Mouse (Mus musculus) small intestine, adult 2 months (tissue): ENCODE measurements around the gene Rce1. TPM values are rescaled to one million over a fixed set of nuclear protein-coding genes. Genes with fewer than 3 reads are reported as not detected.
A peak's percentile ranks its signal among the peaks of the same experiment; 100 is the strongest.

ENCODE experiments used
- H3K27ac ChIP-seq: fragments of 200-500 bp; 2 replicates; pipeline ENCODE4 v1.5.1; 2012; ENCODE audit warnings: low read depth, low read length, control low read depth, inconsistent platforms; ENCODE audit not compliant: insufficient read depth
- H3K27me3 ChIP-seq: fragments of 200-500 bp; 2 replicates; pipeline ENCODE4 v1.6.1; 2012; ENCODE audit warnings: mild to moderate bottlenecking, moderate library complexity, low read length, inconsistent platforms; ENCODE audit not compliant: control insufficient read depth, insufficient read depth
- H3K36me3 ChIP-seq: fragments of 200-500 bp; 2 replicates; pipeline ENCODE4 v1.6.1; 2012; ENCODE audit warnings: mild to moderate bottlenecking, low read length, control low read depth, inconsistent platforms; ENCODE audit not compliant: control insufficient read depth, insufficient read depth
- H3K4me1 ChIP-seq: fragments of 200-500 bp; 2 replicates; pipeline ENCODE4 v1.6.1; 2012; ENCODE audit warnings: low read length, inconsistent platforms, mixed read lengths; ENCODE audit not compliant: control insufficient read depth, insufficient read depth, insufficient read length
- H3K4me3 ChIP-seq: fragments of 200-500 bp; 2 replicates; pipeline ENCODE4 v1.5.1; 2012; ENCODE audit warnings: low read depth, mild to moderate bottlenecking, control low read depth, inconsistent platforms, low read length, moderate library complexity
- CTCF ChIP-seq: fragments of 200-500 bp; IDR thresholded peaks from 2 replicates; pipeline ENCODE4 v1.5.1; 2012; ENCODE audit warnings: low read depth, mild to moderate bottlenecking, control low read depth, inconsistent platforms, low read length, moderate library complexity, mixed read lengths; ENCODE audit not compliant: insufficient replicate concordance, insufficient read length; ENCODE audit errors: extremely low read depth
- POLR2A ChIP-seq: fragments of 200-500 bp; IDR thresholded peaks from 2 replicates; pipeline ENCODE4 v1.6.1; 2012; ENCODE audit warnings: low read depth, mild to moderate bottlenecking, control low read depth, inconsistent platforms, low read length, moderate library complexity
- WGBS: fragments of 180-500 bp; shearing (Covaris S2); methylation state at CpG from one replicate; pipeline ENCODE4 v1.1.7; 2018; 5-methylcytosine and 5-hydroxymethylcytosine counted together
- polyA plus RNA-seq: library from polyadenylated mRNA; depleted of rRNA; stranded (reverse); fragments of >200 nt; gene quantifications from 2 replicates; pipeline ENCODE4 v1.2.3, GENCODE M21; 2012; rRNA removed

Rce1 gene
- 55.1 and 97.5 TPM in 2 replicates for polyA plus RNA-seq

DNA sequence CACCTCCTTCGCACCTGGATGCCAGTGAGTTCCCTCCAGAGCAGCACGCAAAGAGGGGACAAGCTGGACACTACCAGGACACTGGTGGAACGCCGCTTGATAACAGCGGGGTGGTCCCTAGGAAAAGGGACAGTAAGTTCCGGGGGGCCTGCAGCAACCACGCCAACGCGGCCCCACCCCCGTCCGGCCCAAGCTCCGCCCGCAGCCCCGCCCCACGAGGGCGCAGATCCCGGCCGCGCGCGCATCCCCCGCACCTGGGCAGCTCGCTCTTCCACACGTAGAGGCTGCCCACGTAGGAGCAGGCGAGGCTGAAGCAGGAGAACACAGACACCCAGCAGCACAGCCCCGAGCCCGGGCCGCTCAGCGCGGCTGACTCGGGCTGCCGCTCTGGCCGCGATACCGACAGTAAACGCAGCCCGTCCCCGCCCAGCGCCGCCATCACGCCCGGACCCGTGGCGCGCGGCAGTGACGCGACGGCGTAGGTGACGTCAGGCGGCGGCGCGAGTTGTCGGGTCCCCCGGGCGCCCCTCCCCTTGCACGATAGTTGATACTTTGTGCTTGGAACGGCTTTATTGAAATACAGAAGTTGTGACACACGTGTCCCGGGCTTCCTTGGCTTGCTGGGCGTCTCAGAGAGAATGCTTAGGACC, at the start of gene Rce1:
Gene Rce1, minus strand, starts transcription at position 463 of the 650 bp plus-strand sequence.
- Histone ChIP-seq H3K4me3 (peak within 1 kb of the TSS; percentile 88), H3K36me3 (peaks cover 6% of the 10 kb centered on the region; the same call in 1 of the 2 replicates), H3K27me3 (no peaks in the 10 kb centered on the region), H3K4me1 (peaks cover 7% of the 10 kb centered on the region; the same call in 1 of the 2 replicates), H3K27ac (peak within 1 kb of the TSS; percentile 70)
- TF ChIP-seq CTCF (no peak), POLR2A (no peak)
- under 1% methylated on average over 64 of the region's 64 CpGs for WGBS

DNA sequence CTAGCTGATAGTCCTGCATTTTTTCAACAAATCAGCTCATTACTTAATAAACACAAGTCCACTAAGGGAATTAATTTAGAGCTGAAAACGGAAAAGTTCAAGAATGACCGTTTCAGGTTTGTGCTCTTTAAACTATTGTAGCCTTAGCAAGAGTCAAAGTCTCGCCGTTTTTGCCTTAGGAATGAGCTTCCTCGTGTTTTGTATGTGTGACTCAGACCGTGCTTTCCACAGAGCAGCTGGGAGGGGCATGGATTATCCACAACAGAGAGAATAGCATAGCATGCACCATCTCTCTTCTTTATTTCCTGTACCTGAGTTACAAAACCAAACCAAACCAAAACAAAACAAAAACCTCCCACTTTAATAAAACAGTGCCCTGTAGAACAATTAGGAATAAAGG, 47.0 kb upstream of the Rce1 start:
- Histone ChIP-seq H3K27me3 (0 out of 2 replicates have a peak, but pooled peaks cover 2% of the 10 kb centered on the region), H3K36me3 (no peaks in the 10 kb centered on the region), H3K4me1 (peaks cover 5% of the 10 kb centered on the region), H3K27ac (no peak overlapping the region), H3K4me3 (no peak overlapping the region)
- TF ChIP-seq CTCF (no peak), POLR2A (no peak)
- 26% methylated on average over 6 of the region's 6 CpGs for WGBS

DNA sequence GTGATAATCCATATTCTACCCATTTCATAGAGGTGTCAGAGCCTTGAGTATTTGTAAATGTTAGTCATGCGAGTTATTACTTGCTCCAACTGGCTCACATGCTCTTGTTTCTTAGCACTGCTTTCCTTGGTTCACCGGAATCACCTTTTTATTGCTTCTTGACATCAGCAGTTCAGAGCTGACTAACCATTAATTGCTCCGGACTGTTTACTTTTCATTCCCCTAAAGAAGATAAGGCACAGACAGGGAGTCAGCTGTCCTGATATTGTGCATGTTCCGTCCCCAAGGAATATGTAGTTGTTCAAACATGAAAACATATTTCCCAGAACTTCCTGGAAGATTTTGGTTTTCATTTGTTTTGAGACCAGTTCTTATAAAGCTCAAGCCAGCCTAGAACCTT, 45.3 kb upstream of the Rce1 start:
- Histone ChIP-seq H3K4me1 (peaks cover 5% of the 10 kb centered on the region), H3K27me3 (0 out of 2 replicates have a peak, but pooled peaks cover 2% of the 10 kb centered on the region), H3K36me3 (no peaks in the 10 kb centered on the region), H3K27ac (peak overlapping the region; percentile 61; the same call in 1 of the 2 replicates), H3K4me3 (no peak overlapping the region)
- WGBS: 20% methylated on average over 4 of the region's 4 CpGs
- no peak for TF ChIP-seq CTCF
- no peak for TF ChIP-seq POLR2A

DNA sequence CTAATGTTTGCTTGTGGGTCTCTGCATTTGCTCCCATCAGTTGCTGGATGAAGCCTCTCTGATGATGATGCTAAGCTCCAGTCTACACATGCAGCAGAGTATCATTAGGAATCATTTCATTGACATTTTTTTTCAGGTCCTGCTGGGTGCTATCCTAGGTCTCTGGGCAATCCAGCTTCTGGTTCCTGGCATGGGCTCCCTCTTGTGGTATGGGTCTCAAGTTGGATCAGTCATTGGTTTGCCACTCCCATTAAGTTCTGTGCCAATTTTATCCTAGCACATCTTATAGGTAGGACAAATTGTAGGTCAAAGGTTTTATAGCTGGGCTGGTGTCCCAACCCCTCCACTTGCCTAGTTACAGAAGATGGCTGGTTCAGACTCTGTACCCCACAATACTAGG, 41.4 kb upstream of the Rce1 start:
- TF ChIP-seq CTCF (peak; percentile 15; the same call in 1 of the 2 replicates), POLR2A (no peak)
- H3K27me3 ChIP-seq: peaks cover 9% of the 10 kb centered on the region; the same call in 1 of the 2 replicates
- no peaks in the 10 kb centered on the region for H3K36me3 ChIP-seq
- peaks cover 5% of the 10 kb centered on the region; the same call in 1 of the 2 replicates for H3K4me1 ChIP-seq
- no peak overlapping the region for H3K27ac ChIP-seq
- H3K4me3 ChIP-seq: no peak overlapping the region

DNA sequence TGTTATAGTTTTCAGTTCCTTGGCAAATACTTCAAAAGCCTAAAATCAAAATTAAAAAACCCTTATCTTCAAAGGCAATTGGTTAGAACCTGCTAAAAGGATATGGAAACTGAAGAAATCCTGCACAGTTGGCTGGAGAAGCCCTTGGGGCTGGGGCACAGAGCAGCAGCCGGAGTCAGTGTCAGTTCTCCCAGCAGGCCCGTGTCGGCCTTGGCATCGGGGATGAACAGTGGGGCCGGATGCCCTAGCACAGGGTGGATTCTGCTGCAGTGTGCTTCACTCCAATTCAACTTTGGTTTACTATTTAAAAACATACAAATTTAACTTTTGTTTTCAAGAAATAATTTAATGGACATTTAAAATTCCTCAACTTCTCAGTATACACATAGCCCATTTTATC, 32.7 kb upstream of the Rce1 start:
- TF ChIP-seq POLR2A: no peak
- TF ChIP-seq CTCF: no peak
- Histone ChIP-seq H3K4me3 (no peak overlapping the region), H3K4me1 (no peaks in the 10 kb centered on the region), H3K27ac (no peak overlapping the region), H3K36me3 (no peaks in the 10 kb centered on the region), H3K27me3 (peaks cover 3% of the 10 kb centered on the region)
- 92% methylated on average over 5 of the region's 5 CpGs for WGBS

DNA sequence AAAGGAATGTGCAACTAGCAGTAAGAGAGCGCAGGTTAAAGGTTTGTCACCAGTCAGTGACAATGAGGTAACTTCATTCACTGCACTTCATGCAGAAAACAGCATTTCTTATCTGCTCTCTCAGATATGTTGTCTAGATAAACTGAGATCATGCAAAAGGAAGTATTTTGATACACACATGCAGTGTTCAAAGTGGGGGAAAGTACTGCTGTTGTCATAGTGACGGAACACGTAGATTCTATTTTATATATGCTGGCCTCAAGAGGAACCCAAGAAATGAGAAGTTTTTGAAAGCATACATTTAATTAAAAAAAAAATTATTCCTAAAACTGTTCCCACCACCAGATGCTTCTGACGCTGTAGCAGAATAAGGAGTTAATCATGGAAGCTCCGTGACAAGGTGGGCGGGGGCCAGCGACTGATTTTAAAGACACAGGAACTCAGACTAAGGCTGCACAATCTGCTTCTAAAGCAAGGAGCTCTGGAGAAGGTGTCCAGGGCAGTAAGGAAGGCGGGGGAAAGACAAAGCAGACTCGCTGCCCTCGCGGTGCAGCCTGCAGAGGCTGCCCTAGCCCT, 21.6 kb upstream of the Rce1 start:
- Histone ChIP-seq H3K4me3 (no peak overlapping the region), H3K36me3 (no peaks in the 10 kb centered on the region), H3K27me3 (no peaks in the 10 kb centered on the region), H3K4me1 (no peaks in the 10 kb centered on the region), H3K27ac (no peak overlapping the region)
- TF ChIP-seq CTCF (no peak), POLR2A (no peak)
- WGBS: 65% methylated on average over 11 of the region's 11 CpGs

DNA sequence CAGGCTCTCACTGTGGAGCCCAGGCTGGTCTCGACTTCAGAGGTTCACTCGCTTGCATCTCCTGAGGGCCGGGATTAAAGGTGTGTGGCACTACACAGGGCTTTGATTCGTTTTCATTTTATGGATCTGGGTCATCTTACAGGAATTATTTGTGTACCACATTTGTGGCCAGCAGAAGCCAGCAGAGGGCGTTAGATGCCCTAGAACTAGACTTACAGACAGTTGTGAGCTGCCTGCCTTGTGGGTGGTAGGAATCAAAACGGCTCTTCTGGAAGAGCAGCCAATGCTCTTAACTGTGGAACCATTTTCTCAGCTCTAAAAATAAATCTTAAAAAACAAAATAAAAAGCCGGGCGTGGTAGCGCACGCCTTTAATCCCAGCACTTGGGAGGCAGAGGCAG, 18.8 kb upstream of the Rce1 start:
- no peaks in the 10 kb centered on the region for H3K4me1 ChIP-seq
- H3K27me3 ChIP-seq: no peaks in the 10 kb centered on the region; the same call in 1 of the 2 replicates
- TF ChIP-seq POLR2A (no peak), CTCF (peak; percentile 28; the same call in 1 of the 2 replicates)
- no peak overlapping the region for H3K27ac ChIP-seq
- 46% methylated on average over 10 of the region's 10 CpGs for WGBS
- no peaks in the 10 kb centered on the region for H3K36me3 ChIP-seq
- H3K4me3 ChIP-seq: no peak overlapping the region
